17 mouse cellular contexts compared by ENCODE assay signal in genomic region chr11:20204870-20205446, GRCm38 (mm10). TPM values are rescaled to one million over a fixed set of nuclear protein-coding genes. Genes with fewer than 3 reads are reported as not detected.
DNase-seq lines count a peak whose midpoint lies in the region; ATAC-seq and TF ChIP-seq lines count a peak whose summit lies in the region.
"Had no signal": no experiment of that assay in that cellular context is flagged by ENCODE, and none has a peak within 500 bp of the region (broad histone marks: within the 10 kb centered on the region; RNA-seq: fewer than 3 reads in every experiment).

No protein-coding gene starts in this region.

- H3K4me2 ChIP-seq in heart, postnatal 0 days (ENCODE audit: low read depth, low read length), result no peak overlapping the region
- H3K4me2 ChIP-seq in liver, embryonic 16.5 days (ENCODE audit: low read depth, low read length), result peak overlapping the region; percentile 35; the same call in 1 of the 2 replicates

- H3K4me1 ChIP-seq in heart, postnatal 0 days (ENCODE audit: control insufficient read depth, insufficient read depth), result peaks cover 43% of the 10 kb centered on the region
- H3K4me1 ChIP-seq in E14TG2a.4 (replicated peaks; ENCODE audit: low read depth, low read length), result peaks cover 76% of the 10 kb centered on the region
- peaks cover 10% of the 10 kb centered on the region for H3K4me1 ChIP-seq in ES-Bruce4 (ENCODE audit: control insufficient read depth, insufficient read depth, low read length)
- H3K4me1 ChIP-seq in liver, embryonic 16.5 days (ENCODE audit: control insufficient read depth, low read depth, low read length), result peaks cover 25% of the 10 kb centered on the region

- H3K36me3 ChIP-seq in heart, postnatal 0 days (replicated peaks; ENCODE audit: control insufficient read depth, insufficient read depth, low read length), result no peaks in the 10 kb centered on the region
- H3K36me3 ChIP-seq in E14TG2a.4 (ENCODE audit: insufficient read depth, low read length) (peaks cover 42% of the 10 kb centered on the region), ES-Bruce4 (ENCODE audit: control insufficient read depth, insufficient read depth, low read length, poor library complexity, severe bottlenecking) (peaks cover 19% of the 10 kb centered on the region)
- no peaks in the 10 kb centered on the region for H3K36me3 ChIP-seq in liver, embryonic 16.5 days (ENCODE audit: control insufficient read depth, insufficient read depth)
- H3K36me3 ChIP-seq: midbrain, embryonic 12.5 days had no signal

- DNase-seq in heart, postnatal 0 days (ENCODE audit: low spot score), result no peak
- DNase-seq in heart, postnatal 25 days (ENCODE audit: low spot score), result no peak
- DNase-seq in cerebellum, adult 9-10 months, result no peak
- no peak for DNase-seq in ovary, postnatal 36 days (ENCODE audit: low spot score)
- DNase-seq: cerebellum, postnatal 25 days; heart, postnatal 36 days; kidney, adult 9 months; kidney, postnatal 4 days; lung, postnatal 10 days; thymus, adult 18-20 months had no signal

- H3K27ac ChIP-seq in heart, postnatal 0 days (ENCODE audit: low read depth), result peak overlapping the region; percentile 39; the same call in 1 of the 2 replicates
- H3K27ac ChIP-seq in ES-Bruce4 (ENCODE audit: insufficient read depth, low read length), result peak overlapping the region; percentile 44; the same call in 1 of the 2 replicates
- no peak overlapping the region for H3K27ac ChIP-seq in liver, embryonic 16.5 days (ENCODE audit: low read length)
- H3K27ac ChIP-seq: hindbrain, postnatal 0 days; midbrain, embryonic 12.5 days had no signal

- no peak for TF ChIP-seq POLR2A in ES-Bruce4 (IDR thresholded peaks at IDR 0.05; ENCODE audit: insufficient read depth, low read length)

- ATAC-seq in heart, postnatal 0 days (ENCODE audit: insufficient read depth, low read depth), result no peak
- no peak for ATAC-seq in liver, embryonic 16.5 days (ENCODE audit: low read depth)
- ATAC-seq: forebrain, embryonic 14.5 days; hindbrain, postnatal 0 days had no signal

- no peak overlapping the region for H3K4me3 ChIP-seq in heart, postnatal 0 days (ENCODE audit: low read depth, low read length)
- H3K4me3 ChIP-seq in E14TG2a.4 (replicated peaks; ENCODE audit: low read length) (peak overlapping the region; percentile 21), ES-Bruce4 (ENCODE audit: low read depth, low read length) (no peak overlapping the region)
- no peak overlapping the region for H3K4me3 ChIP-seq in liver, embryonic 16.5 days (ENCODE audit: low read depth, low read length)
- H3K4me3 ChIP-seq: erythroblast, embryonic 14.5 days; midbrain, embryonic 12.5 days had no signal

- intact Hi-C loops in heart, postnatal 25 days (cut with DNase I), result loop anchor here (5.0 kb wide), 1 partner anchor 127 kb away; the partner anchor contains the start of gene Slc1a4

- no peaks in the 10 kb centered on the region for H3K27me3 ChIP-seq in heart, postnatal 0 days (ENCODE audit: control insufficient read depth, insufficient read depth, low read length)
- H3K27me3 ChIP-seq in E14TG2a.4 (ENCODE audit: insufficient read depth, low read length) (no peaks in the 10 kb centered on the region), ES-Bruce4 (ENCODE audit: control insufficient read depth, insufficient read depth, low read length, poor library complexity, severe bottlenecking) (no peaks in the 10 kb centered on the region)
- no peaks in the 10 kb centered on the region for H3K27me3 ChIP-seq in liver, embryonic 16.5 days (ENCODE audit: control insufficient read depth, insufficient read depth, low read depth, low read length)
- H3K27me3 ChIP-seq: midbrain, embryonic 12.5 days had no signal

- TF ChIP-seq CTCF in heart, postnatal 0 days (IDR thresholded peaks at IDR 0.05; ENCODE audit: low read depth), result no peak
- no peak for TF ChIP-seq CTCF in E14TG2a.4 (conservative IDR thresholded peaks at IDR 0.05; ENCODE audit: low read length)
- TF ChIP-seq CTCF in ES-Bruce4 (IDR thresholded peaks at IDR 0.05; ENCODE audit: low read depth, low read length), result no peak

- 48% methylated on average over 9 of the region's 9 CpGs for WGBS in heart, postnatal 0 days
- WGBS in liver, embryonic 16.5 days (ENCODE audit: insufficient replicate concordance), result 43% methylated on average over 9 of the region's 9 CpGs

- H3K9ac ChIP-seq in heart, postnatal 0 days (replicated peaks; ENCODE audit: low read depth, low read length), result no peak overlapping the region
- H3K9ac ChIP-seq in ES-Bruce4 (ENCODE audit: low read depth, poor library complexity, severe bottlenecking), result no peak overlapping the region
- H3K9ac ChIP-seq in liver, embryonic 16.5 days (ENCODE audit: low read depth, low read length), result no peak overlapping the region
- H3K9ac ChIP-seq: midbrain, embryonic 12.5 days had no signal

- H3K9me3 ChIP-seq in heart, postnatal 0 days (replicated peaks; ENCODE audit: control insufficient read depth, low read length), result no peaks in the 10 kb centered on the region
- H3K9me3 ChIP-seq in E14TG2a.4 (ENCODE audit: low read length), result no peaks in the 10 kb centered on the region
- H3K9me3 ChIP-seq in ES-Bruce4 (replicated peaks; ENCODE audit: control insufficient read depth, insufficient read depth, low read length, poor library complexity, severe bottlenecking), result no peaks in the 10 kb centered on the region
- no peaks in the 10 kb centered on the region for H3K9me3 ChIP-seq in liver, embryonic 16.5 days (replicated peaks; ENCODE audit: control insufficient read depth, low read length)
- H3K9me3 ChIP-seq: midbrain, embryonic 12.5 days had no signal

- no peak for TF ChIP-seq EP300 in heart, postnatal 0 days (IDR thresholded peaks at IDR 0.05; ENCODE audit: low read depth)
- TF ChIP-seq EP300 in ES-Bruce4 (IDR thresholded peaks at IDR 0.05; ENCODE audit: insufficient read depth, low read depth, low read length), result no peak

RNA-seq across cellular contexts. Expression of gene Rab1a, which starts 3.7 kb away (rescaled TPM):
- total RNA-seq in heart, postnatal 0 days (2014; rRNA removed; ENCODE audit: low replicate concordance), result 55.8 and 73.9 TPM in 2 replicates
- 219 and 226 TPM in 2 replicates for polyA plus RNA-seq in heart, postnatal 0 days (2015; fragmentation: Nextera tagmentation; extraction: Ambion mirVana)
- total RNA-seq in heart, postnatal 25 days (2021), result 100 to 1,000 TPM; 118 to 135 TPM
- 396 and 407 TPM in 2 replicates for polyA plus RNA-seq in ES-Bruce4 (2011; ENCODE audit: insufficient read depth, insufficient read length, low read depth, missing spikeins)
- 93.3 and 96.9 TPM in 2 replicates for polyA plus RNA-seq in liver, embryonic 16.5 days (2015; fragmentation: Nextera tagmentation; extraction: Ambion mirVana)

RNA-seq across cellular contexts. Expression of gene Cep68, which starts 44.3 kb away (rescaled TPM):
- 53.8 and 56.2 TPM in 2 replicates for total RNA-seq in heart, postnatal 0 days (2014; rRNA removed; ENCODE audit: low replicate concordance)
- 20.3 and 21.0 TPM in 2 replicates for polyA plus RNA-seq in heart, postnatal 0 days (2015; fragmentation: Nextera tagmentation; extraction: Ambion mirVana)
- total RNA-seq in heart, postnatal 25 days (2021), result 10 to 100 TPM; 44.9 to 52.1 TPM
- polyA plus RNA-seq in ES-Bruce4 (2011; ENCODE audit: insufficient read depth, insufficient read length, low read depth, missing spikeins), result 38.0 and 40.4 TPM in 2 replicates
- 6.8 and 7.4 TPM in 2 replicates for polyA plus RNA-seq in liver, embryonic 16.5 days (2015; fragmentation: Nextera tagmentation; extraction: Ambion mirVana)
